Mouse (Mus musculus): ENCODE measurements around the gene Adora1.

The Adora1 gene

DNA sequence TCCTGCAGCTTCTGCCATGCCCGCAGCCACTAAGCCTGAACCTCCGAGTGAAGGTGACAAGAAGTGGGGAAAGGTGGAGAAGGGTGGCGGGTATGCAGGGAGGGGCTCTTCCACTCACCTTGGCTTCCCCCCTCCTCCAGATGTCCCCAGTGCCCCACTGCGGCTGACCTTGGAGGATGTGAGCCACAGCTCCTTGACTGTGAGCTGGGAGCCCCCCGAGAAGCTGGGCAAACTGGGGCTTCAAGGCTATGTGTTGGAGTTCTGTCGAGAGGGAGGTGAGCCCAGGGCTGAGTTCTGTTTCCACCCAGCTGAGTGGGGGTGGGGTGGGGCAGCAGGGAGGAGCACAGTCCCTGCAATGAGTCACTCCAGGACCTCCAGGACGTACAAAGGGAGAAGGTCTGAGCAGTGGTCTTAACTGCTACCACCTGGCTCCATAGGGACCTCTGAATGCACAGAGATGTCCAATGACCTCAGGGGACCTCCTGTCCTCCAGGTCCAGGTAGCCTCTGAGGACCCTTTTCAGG, 41.5 kb downstream of the Adora1 start:
- DNase-seq (ENCODE audit: low spot score in 2 of 2) = no peak

DNA sequence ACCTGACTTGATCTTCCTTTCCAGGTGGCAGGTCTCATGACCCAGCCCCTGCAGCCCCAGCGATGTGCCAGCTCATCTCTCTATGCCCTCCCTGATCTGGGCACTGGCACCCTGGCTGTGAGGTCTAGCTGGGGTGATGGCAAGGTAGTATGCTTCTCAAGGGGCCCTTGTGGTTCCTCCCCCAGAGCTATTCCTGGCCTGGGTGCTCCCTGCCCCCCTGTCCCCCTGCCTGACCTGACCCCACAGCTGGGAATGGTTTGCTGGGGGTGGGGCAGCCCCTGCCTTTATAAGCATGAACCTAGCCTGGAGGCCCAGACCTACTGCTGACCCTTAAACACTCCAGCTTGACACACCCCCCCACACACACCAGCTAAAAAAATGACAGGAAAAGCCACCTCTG, 42.1 kb downstream of the Adora1 start, which contains the start of gene Mybph:
Gene Mybph, plus strand, starts transcription at position 323 of the 400 bp plus-strand sequence.
- DNase-seq (ENCODE audit: low spot score in 2 of 2) = no peak

DNA sequence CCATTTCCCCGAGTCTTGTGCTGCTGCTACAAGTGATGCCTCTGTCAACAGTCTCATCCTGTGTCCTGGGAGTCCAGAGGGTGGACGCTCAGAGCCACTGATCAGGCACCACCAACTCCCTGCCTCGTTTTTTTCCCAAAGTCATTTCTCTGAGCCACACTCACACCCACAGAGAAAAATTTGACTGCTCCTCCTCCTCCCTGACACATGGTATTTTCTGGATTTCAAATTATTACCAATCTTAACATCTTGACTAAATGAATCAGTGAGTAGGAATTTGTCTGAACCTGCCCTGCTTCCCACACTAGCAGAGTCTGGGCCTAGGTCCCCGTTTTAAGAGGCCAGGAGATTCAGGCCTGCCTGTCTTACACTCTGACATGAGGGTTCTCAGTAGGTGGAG, 43.2 kb downstream of the Adora1 start:
- no peak for DNase-seq (ENCODE audit: low spot score in 2 of 2)

DNA sequence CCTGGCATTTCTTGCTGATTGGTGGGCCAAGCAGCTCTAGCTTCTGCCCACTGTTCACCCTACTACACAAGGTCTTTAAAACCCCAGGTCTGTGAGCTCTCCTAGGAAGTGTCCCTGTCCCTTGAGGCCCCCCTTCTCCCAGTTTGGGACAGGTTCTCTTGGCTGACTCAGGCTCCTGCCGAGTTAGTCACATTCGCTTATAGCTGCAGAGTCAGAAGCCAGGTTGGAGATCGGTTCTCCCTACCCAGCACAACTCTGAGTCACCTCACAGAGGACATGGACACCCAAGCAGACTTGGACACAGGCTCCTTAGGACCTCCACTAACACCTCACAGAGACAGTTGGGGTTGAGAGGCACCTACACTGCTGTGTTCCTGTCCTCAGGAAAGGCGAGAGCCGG, 44.0 kb downstream of the Adora1 start:
- no peak for DNase-seq (ENCODE audit: low spot score in 2 of 2)

DNA sequence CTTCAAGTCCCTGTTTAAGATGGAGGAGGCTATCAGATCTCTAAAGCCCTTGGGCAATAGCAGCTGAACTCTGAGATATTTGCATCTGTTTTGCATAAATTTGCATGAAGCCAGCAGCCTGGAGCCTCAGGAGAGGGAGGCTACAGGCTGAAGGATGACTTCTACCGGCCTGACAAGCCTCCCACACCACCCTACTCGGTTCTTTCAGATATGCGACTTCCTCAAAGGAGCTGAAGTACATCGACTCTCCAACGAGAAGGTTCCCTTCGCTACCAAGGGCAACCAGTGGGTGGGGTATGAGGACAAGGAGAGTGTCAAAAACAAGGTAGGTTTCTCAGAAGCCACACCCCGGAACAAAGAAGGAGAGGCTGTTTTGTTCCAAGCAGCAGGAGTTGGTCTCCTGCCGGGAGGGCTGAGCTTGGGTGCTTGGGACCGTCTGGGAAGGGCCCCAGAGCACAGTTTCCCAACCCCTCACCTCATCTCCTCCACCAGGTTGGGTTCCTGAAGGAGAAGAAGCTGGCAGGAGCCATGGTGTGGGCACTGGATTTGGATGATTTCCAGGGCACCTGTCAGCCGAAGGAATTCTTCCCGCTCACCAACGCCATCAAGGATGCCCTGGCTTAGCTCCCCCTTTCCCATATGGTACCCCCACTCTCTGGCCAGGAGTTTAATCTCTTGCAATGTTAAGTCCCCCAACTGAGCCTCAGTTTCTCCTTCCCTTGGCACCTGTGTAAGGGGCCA, 46.1 kb downstream of the Adora1 start:
- DNase-seq (ENCODE audit: low spot score in 2 of 2) = no peak

DNA sequence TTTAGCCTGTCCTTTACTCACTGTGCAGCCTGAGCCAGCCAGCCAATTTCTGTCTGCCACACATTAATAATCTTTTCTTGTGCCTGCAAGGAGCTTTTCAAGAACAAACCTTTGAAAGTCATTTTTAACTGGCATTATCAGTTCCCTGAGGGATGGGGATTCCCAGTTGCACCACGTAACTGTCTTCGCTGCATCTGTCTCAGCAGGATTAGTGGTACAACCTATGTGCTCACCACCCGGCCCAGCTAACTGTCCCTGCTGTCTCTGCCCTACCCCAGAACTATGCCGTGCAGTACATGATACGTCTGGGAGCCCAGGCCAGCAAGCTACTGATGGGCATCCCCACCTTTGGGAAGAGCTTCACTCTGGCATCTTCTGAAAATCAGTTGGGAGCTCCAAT, 47.0 kb downstream of the Adora1 start:
- no peak for DNase-seq (ENCODE audit: low spot score in 2 of 2)

DNA sequence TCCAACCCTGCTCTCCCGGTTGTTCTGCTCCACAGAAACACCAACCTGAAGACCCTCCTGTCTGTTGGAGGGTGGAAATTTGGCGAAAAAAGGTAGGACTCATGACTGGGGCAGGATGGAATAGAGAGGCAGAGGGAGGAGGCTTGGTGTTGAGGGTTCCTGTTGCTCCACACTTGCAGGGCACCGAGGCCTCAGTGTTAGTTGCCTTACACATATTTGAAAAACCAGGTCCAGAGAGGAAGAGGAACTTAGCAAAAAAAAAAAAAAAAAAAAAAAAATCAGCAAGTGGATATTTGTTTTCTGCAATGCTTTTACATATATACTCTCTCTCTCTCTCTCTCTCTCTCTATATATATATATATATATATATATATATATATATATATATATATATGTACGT, 51.1 kb downstream of the Adora1 start:
- DNase-seq (ENCODE audit: low spot score in 2 of 2) = no peak

DNA sequence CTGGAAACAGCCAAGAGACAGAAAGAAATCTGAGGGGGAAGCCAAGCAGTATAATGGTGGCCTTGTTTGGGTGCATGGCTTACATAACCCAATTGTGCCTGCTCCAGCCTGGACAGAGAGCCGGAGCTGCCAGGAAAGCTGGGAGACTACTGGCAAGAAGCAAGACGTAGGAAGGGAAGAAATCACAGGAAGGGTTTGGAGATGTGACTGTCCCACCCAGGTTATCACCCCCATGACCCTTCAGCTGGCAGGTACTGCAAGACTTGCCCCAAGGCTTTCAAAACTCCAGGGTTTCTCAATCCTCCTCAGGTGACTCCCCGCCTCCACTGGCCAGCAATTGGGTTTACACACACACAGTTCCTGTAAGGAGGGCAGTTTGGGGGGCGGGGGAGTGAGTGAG, 53.2 kb downstream of the Adora1 start, which contains the start of gene Chil1:
Gene Chil1, plus strand, starts transcription at position 152 of the 400 bp plus-strand sequence.
- peak in 1 of 2 experiments; percentile 25 for DNase-seq (ENCODE audit: low spot score in 2 of 2)

DNA sequence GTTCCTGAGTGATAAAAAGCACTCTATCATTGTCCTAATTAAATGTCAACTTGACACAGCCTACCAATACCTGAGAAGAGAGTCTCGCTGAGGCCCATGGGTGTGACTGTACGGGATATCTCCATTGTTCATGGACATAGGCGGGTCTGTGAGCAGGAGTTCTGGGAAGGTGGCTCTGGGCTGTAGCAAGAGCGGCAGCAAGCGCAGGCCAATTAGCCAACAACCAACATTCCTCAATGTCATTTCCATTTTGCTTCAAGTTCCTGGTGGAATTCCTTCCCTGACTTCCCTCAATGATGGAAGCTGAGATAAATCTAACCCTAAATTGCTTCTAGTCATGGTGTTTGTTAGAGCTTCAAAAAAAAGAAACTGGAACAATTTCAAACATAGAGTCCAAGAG, 57.3 kb downstream of the Adora1 start:
- DNase-seq (ENCODE audit: low spot score in 2 of 2) = no peak

DNA sequence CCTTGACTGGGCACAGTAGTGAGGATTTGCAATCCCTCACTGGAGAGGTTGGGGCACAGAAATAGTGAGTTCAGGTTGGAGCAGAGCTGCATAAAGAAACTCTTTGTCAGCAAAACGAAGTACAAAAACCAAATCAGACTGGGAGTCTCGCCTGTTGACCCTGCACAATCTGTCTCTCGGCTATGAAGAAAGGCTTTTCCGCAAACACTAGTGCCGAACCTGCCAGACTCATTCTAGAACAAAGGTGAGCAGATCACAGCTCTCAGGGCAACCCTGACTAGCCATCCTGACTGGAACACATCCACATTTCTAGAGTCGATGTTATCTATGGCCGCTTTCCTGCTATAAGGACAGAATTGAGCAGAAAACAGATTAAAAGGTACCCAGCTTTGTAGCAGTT, 62.1 kb downstream of the Adora1 start:
- no peak for DNase-seq (ENCODE audit: low spot score in 2 of 2)

DNA sequence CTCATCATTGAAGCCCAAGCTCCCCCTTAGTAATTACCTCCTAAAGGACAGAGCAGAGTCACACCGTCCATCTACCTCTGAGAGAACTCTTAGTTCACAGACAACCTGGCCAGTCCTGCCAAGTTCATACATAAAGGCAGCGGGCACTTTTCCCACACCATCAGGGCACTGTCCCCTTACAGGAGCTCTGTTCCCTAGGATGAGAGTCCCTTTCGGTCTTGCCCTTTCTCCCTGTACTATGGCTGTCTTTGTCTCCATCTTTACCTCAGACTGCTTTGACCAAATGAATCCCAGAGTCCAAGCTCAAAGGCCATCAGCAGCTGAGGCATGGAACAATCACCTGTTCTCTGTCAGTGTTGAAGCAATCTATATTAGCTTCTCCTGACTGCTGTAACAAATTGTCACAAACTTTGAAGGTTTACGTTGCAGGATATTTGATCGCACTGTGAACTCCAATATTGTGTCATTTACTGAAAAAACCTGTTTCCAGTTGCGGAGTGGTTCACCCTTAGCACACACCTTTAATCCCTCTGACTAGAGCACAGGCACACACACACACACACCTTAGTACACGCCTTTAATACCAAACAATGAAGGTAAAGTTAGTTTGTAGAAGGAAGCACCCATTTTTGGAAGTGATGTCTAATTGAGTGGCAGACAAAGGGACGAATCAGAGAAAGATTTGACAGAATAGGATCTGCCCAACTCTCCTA, 66.1 kb downstream of the Adora1 start:
- no peak for DNase-seq (ENCODE audit: low spot score in 2 of 2)

DNA sequence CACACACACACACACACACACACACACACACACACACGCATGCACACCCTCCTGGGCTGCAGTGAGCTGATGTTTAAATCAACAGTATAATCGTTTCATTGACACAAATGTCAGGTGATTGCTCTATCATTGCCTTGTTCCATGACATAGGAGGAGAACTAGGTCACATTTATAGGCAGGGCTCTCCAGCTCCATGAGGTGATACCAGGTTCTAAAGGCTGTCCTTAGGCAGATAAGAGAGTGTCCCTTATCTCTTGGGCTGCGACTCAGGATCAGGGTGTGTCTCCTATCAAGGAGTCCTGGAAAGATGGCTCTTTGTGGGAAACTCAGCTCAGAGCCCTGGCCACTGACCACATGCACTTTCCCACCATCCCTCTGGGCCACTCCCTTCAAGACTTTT, 66.7 kb downstream of the Adora1 start:
- no peak for DNase-seq (ENCODE audit: low spot score in 2 of 2)

DNA sequence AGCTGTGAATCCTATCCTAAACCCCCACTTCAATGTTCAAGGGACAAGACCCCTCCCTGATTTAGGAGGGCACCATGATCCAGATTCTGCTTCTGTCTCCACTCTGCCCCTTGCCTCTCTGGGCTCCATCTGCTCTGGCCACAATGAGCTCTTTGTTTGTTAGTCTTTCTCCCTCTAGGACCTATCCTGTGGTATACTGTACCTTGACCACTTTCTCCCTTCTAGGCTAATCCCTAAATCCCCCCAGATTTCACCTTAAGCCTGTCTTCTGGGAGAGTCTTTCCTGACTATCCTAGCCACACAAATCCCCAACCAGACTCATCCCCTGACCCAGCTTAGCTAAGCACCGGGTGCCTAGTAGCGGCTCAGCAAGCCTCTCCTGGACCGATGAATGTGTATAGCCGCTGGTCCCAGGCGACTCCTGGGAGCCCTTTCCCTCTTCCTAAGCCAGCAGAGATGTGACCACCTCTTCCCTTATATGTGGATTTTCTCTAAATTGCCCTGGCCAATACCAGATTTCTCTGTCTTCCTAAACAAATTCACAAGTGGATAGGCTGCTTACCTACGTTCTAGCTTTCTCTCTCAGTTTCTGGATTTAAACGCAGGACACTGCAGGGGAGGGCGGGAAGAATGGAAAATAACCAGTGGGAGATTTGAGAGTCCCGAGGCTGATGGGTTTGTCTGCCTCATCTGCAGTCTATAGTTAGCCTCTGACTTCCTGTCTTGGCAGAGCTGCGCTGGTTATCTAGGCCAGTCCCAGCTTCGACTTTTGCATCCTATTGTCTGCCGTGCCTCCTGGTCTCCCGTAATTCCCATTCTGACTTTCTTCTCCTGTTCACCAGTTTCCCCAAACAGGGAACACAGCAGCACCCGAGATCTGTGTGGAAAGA, 67.6 kb downstream of the Adora1 start:
- no peak for DNase-seq (ENCODE audit: low spot score in 2 of 2)

DNA sequence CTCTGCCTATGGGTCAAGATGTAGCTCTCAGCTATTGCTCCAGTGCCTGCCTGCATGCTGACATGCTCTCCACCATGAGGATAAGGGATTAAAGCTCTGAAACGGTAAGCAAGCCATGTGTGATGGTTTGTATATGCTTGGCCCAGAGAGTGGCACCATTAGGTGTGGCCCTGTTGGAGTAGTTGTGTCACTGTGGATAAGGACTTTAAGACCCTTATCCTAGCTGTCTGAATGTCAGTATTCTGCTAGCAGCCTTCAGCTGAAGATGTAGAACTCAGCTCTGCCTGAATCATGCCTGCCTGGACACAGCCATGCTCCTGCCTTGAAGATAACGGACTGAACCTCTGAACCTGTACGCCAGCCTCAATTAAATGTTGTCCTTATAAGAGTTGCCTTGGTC, 68.7 kb downstream of the Adora1 start:
- no peak for DNase-seq (ENCODE audit: low spot score in 2 of 2)

DNA sequence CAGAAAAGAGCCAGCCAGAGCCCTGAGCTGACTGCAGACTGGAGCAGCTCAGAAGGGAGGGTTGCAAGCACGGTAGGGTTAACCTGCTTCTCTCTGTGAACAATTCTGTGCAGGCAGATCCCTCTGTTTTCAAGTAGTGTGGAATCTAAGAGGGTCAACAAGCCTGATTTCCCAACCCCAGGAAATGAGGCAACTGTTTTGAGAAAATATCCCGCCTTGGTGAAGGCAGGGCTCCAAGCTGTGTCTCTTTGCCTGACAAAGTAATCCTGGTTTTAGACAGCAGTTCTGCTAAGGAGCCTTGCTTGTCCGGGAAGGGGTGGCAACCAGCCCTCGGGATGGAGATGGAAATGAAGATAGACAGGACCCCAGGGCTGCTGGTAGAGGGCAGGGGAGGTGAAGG, 70.8 kb downstream of the Adora1 start:
- DNase-seq (ENCODE audit: low spot score in 2 of 2) = no peak

DNA sequence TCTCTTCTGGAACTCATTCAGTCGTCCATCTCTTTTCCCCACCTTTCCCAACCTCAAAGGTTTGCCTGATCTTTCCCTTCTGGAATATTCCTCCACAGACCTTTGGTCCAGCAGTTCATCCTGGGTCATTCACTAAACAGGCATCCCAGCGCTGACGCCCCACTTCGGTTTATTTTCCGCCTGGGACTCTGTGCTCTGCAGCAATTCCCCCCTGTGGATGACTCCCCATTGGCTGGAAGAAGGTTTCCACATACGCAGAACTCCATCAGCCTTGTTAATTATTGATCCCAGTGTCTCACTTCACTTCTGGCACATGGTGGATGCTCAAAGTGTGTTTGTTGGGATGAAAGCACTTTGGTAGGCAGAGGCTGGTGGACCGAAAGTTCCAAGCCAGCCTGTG, 71.8 kb downstream of the Adora1 start:
- no peak for DNase-seq (ENCODE audit: low spot score in 2 of 2)

DNA sequence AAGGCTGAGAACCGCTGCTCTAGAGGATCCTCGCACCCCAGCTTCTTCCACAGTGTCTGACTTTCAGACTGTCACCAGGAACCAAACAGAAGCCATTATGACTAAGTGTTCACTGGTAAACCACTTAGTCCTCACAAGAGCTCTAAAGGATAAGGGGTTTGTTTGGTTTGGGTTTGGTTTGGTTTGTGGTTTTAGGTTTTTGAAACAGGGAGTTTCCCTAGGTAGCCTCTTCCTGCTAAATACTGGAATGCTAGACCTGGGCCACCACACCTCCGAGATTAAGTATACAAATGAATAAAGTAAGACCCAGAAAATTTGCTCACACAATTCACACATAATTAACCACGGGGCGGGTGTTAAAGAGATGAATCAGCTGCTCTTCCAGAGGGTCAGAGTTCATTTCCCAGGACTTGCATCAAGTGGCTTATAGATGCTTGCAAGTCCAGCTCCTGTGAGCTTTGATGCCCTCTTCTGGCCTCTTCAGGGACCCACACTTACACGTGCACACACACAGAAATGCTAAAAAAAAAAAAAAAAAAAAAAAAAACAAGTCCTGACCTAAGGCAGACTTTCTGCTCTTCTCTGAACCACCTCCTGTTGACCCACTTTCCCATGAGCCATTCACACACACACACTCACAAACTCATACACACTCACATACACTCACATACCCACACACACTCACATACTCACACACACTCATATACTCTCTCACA, 72.6 kb downstream of the Adora1 start:
- no peak for DNase-seq (ENCODE audit: low spot score in 2 of 2)

DNA sequence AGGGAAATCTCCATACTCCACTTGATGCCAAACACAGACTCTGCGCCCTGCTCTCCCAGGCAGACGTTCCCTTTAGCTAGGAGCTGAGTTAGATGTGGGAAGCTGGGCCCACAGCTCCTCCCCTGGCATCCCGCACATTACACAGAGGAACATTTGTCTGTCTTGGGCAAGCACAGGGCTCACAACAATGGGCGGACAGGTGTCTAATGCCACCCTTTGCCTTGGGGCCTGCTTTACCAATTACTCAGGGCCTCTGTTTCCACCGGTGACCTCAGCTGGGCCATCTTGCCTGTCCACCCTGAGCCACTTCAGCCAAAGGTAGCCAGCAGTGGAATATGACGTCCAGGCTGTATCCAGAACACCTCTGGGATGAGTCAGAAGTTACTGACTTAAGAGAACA, 73.8 kb downstream of the Adora1 start:
- DNase-seq (ENCODE audit: low spot score in 2 of 2) = no peak

DNA sequence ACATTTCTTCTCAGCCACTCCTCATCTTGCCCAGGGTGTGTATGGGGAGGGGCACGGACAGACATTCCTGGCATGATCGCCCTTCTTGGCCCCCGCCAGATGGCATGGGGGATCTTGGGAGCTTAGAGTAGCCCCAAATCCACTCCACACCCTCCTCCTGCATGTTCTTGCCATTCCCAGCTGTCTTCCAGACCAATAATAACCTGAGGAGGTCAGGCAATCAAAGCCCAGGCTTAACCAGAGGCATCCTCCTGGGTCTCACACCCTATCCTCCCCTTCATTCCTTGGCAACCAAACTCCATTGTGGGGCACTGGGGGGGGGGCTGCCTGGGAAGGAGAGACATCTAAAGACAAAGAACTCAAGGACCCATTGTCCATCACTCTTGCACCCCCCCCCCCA, 74.8 kb downstream of the Adora1 start:
- DNase-seq (ENCODE audit: low spot score in 2 of 2) = no peak

DNA sequence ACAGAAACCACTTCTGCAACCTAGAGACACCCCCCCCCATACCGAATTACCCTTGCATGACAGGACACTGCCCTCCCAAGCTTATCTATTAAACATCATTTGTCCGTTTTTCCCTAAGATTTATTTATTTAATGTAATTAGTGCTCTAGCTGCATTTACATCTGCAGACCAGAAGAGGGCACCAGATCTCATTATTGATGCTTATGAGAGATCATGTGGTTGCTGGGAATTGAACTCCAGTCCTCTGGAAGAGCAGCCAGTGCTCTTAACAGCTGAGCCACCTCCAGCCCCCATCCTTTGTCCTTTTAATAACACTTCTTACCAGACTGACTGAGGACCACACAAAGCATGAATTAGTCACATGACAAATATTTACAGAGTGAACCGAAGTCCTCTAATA, 80.6 kb downstream of the Adora1 start:
- DNase-seq (ENCODE audit: low spot score in 2 of 2) = no peak

DNA sequence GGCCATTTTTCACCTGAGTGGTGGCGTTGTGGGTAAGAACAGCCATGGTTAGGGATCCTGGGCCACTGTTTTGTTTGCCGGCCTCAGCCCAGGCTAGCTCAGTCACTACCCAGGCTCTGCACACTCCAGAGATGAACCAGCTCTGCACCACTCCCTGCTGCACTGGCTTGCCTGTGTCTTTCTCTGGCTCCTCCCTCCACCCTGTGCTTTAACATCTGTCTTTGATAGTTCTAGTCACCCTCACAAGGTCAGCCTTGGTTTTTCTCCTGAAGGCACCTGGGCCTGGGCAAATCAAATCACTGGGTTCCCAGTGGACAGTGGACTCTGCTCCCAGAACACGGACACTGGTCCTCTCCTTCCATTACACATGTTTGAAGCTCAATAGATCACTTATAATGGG, 81.1 kb downstream of the Adora1 start:
- no peak for DNase-seq (ENCODE audit: low spot score in 2 of 2)
